Mouse (Mus musculus): ENCODE results near the gene Mmrn1. TPM values are rescaled to one million over a fixed set of nuclear protein-coding genes. Genes with fewer than 3 reads are reported as not detected.

The Mmrn1 gene
- 0.66 and 1.2 TPM in 2 replicates for polyA plus RNA-seq (2015; fragmentation: Nextera tagmentation; extraction: Ambion mirVana)

GRCm38 (mm10) chr6:60924676-60925075 is at the start of gene Mmrn1:
Gene Mmrn1, plus strand, starts transcription at chr6:60924976.

Other genes with a start within 250 kb of the Mmrn1 start
- gene Snca, start 95.1 kb upstream of the Mmrn1 start, polyA plus RNA-seq (2015; fragmentation: Nextera tagmentation; extraction: Ambion mirVana) = 13.7 and 32.9 TPM in 2 replicates

Data from urinary bladder, postnatal 0 days (tissue).